21 mouse cellular contexts compared by ENCODE assay signal in the genomic region with DNA sequence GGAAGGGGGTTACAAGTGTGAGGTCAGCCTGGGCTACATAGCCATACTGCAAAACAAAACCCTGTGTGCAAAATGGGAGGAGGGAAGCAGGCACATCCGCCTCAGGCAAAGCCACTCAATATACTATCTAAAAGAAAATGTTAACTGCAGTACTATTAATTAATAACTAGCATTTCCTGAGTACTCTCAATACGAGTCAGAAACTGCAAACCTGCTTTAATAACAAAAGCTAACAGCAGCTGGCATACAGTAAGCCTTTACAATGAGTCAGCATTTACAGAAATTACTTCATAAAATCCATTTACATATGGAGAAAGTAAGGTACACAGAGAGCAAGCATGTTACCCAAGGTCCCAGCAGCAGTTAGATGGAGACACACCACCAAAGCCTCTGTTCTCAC.
DNase-seq lines count a peak whose midpoint lies in the region; ATAC-seq and TF ChIP-seq lines count a peak whose summit lies in the region.
"Had no signal": no experiment of that assay in that cellular context is flagged by ENCODE, and none has a peak within 500 bp of the region (broad histone marks: within the 10 kb centered on the region; RNA-seq: fewer than 3 reads in every experiment).

No protein-coding gene starts in this region.

- no peak for TF ChIP-seq CTCF in CH12.LX (conservative IDR thresholded peaks at IDR 0.05 in 1 of 2, IDR thresholded peaks at IDR 0.05 in 1 of 2; ENCODE audit: low read depth in 2 of 2, low read length in 2 of 2)
- no peak for TF ChIP-seq CTCF in liver, postnatal 0 days (IDR thresholded peaks at IDR 0.05; ENCODE audit: low read depth)

- dilution Hi-C loops in CH12.LX (cut with MboI; ENCODE audit: extremely low pct_ligation_motif_present, extremely low pct_unique_long_range_greater_than_20kb, low sequenced_read_pairs) = no loop called here

- no peak for TF ChIP-seq RAD21 in CH12.LX (IDR thresholded peaks at IDR 0.05; ENCODE audit: low read depth, low read length)

- H3K4me2 ChIP-seq in CH12.LX (ENCODE audit: insufficient read depth, low read depth, poor library complexity, severe bottlenecking) = no peak overlapping the region
- H3K4me2 ChIP-seq in intestine, embryonic 16.5 days (ENCODE audit: low read depth, low read length) = no peak overlapping the region
- H3K4me2 ChIP-seq in liver, postnatal 0 days (ENCODE audit: low read depth, low read length) = no peak overlapping the region
- H3K4me2 ChIP-seq: hindbrain, embryonic 12.5 days; limb, embryonic 12.5 days; lung, embryonic 14.5 days; midbrain, embryonic 13.5 days; stomach, embryonic 15.5 days had no signal

- H3K27ac ChIP-seq in CH12.LX (ENCODE audit: insufficient read depth, low read depth) = no peak overlapping the region
- H3K27ac ChIP-seq in intestine, embryonic 16.5 days (ENCODE audit: low read length) = no peak overlapping the region; the same call in 1 of the 2 replicates
- H3K27ac ChIP-seq in liver, postnatal 0 days (ENCODE audit: low read depth) = 0 out of 2 replicates have a peak overlapping the region, but pooled peaks have one; percentile 16
- H3K27ac ChIP-seq: hindbrain, embryonic 12.5 days; limb, embryonic 12.5 days; midbrain, embryonic 13.5 days; stomach, embryonic 15.5 days had no signal

- H3K27me3 ChIP-seq in CH12.LX (replicated peaks) = no peaks in the 10 kb centered on the region
- H3K27me3 ChIP-seq in intestine, embryonic 16.5 days (replicated peaks; ENCODE audit: control insufficient read depth, insufficient read depth, low read length) = no peaks in the 10 kb centered on the region
- H3K27me3 ChIP-seq in liver, postnatal 0 days (ENCODE audit: insufficient read depth, low read length) = no peaks in the 10 kb centered on the region
- H3K27me3 ChIP-seq: hindbrain, embryonic 12.5 days; limb, embryonic 12.5 days; midbrain, embryonic 13.5 days; stomach, embryonic 15.5 days had no signal

- peak; percentile 45 for ATAC-seq in intestine, embryonic 16.5 days
- ATAC-seq in liver, postnatal 0 days = no peak
- ATAC-seq in cerebellum, adult (ENCODE audit: insufficient number of reproducible peaks, low FRiP score, low TSS enrichment) = no peak
- ATAC-seq: forebrain, embryonic 16.5 days; midbrain, embryonic 13.5 days had no signal

- DNase-seq in kidney, adult 11 months = peak; percentile 34
- no peak for DNase-seq in kidney, adult 18-20 months
- DNase-seq in CH12.LX (ENCODE audit: extremely low read depth) = no peak
- no peak for DNase-seq in liver, postnatal 0 days
- no peak for DNase-seq in embryo, embryonic 10 days (ENCODE audit: low spot score)
- DNase-seq in layer of hippocampus, adult 9-11 months = no peak
- DNase-seq: adrenal gland, postnatal 14 days; cerebellum, postnatal 14 days; lung, embryonic 14.5 days; right cerebral cortex, adult 18-20 months; spleen, adult 18-20 months; thymus, postnatal 4 days had no signal

- no peak overlapping the region for H3K9ac ChIP-seq in CH12.LX (ENCODE audit: insufficient read depth, low read depth)
- H3K9ac ChIP-seq in intestine, embryonic 16.5 days (ENCODE audit: low read depth, low read length) = no peak overlapping the region
- H3K9ac ChIP-seq in liver, postnatal 0 days (replicated peaks) = no peak overlapping the region
- H3K9ac ChIP-seq: hindbrain, embryonic 12.5 days; limb, embryonic 12.5 days; lung, embryonic 14.5 days; midbrain, embryonic 13.5 days; stomach, embryonic 15.5 days had no signal

- H3K36me3 ChIP-seq in CH12.LX (replicated peaks in 1 of 2; ENCODE audit: control insufficient read depth in 1 of 2, insufficient read depth in 1 of 2, low read length in 1 of 2) = peaks cover 0 to 6% of the 10 kb centered on the region in 2 experiments
- no peaks in the 10 kb centered on the region for H3K36me3 ChIP-seq in intestine, embryonic 16.5 days (ENCODE audit: control insufficient read depth, insufficient read depth, low read length)
- H3K36me3 ChIP-seq in liver, postnatal 0 days (replicated peaks; ENCODE audit: insufficient read depth, low read length) = no peaks in the 10 kb centered on the region
- H3K36me3 ChIP-seq: hindbrain, embryonic 12.5 days; limb, embryonic 12.5 days; midbrain, embryonic 13.5 days; stomach, embryonic 15.5 days had no signal

- H3K4me1 ChIP-seq in CH12.LX (ENCODE audit: control insufficient read depth in 1 of 2, insufficient read depth in 2 of 2) = peaks cover 19 to 58% of the 10 kb centered on the region in 2 experiments
- peaks cover 25% of the 10 kb centered on the region for H3K4me1 ChIP-seq in intestine, embryonic 16.5 days (ENCODE audit: control insufficient read depth, insufficient read depth, low read length)
- peaks cover 24% of the 10 kb centered on the region for H3K4me1 ChIP-seq in liver, postnatal 0 days (ENCODE audit: insufficient read depth)

- peaks cover 23% of the 10 kb centered on the region for H3K79me2 ChIP-seq in CH12.LX (replicated peaks; ENCODE audit: control insufficient read depth, extremely low read depth, insufficient read depth, poor library complexity, severe bottlenecking)

- H3K4me3 ChIP-seq in CH12.LX (replicated peaks in 1 of 3; ENCODE audit: low read depth in 2 of 3, low read length in 2 of 3, poor library complexity in 1 of 3) = no peak overlapping the region
- H3K4me3 ChIP-seq in intestine, embryonic 16.5 days (ENCODE audit: low read length) = no peak overlapping the region
- H3K4me3 ChIP-seq in liver, postnatal 0 days (ENCODE audit: low read depth, low read length) = no peak overlapping the region
- H3K4me3 ChIP-seq: erythroblast, embryonic 14.5 days; hindbrain, embryonic 12.5 days; limb, embryonic 12.5 days; midbrain, embryonic 13.5 days; myocyte; stomach, embryonic 15.5 days had no signal

- TF ChIP-seq POLR2A in CH12.LX (IDR thresholded peaks at IDR 0.05; ENCODE audit: low read depth, low read length) = no peak

- no peak for TF ChIP-seq EP300 in CH12.LX (IDR thresholded peaks at IDR 0.05; ENCODE audit: low read length)
- TF ChIP-seq EP300 in liver, postnatal 0 days (IDR thresholded peaks at IDR 0.05; ENCODE audit: low read depth) = no peak

- in situ Hi-C loops in CH12.LX (cut with MboI; ENCODE audit: low pct_ligation_motif_present, low pct_unique_long_range_greater_than_20kb, low sequenced_read_pairs) = no loop called here

- peaks cover 13% of the 10 kb centered on the region for H3K9me3 ChIP-seq in CH12.LX (replicated peaks; ENCODE audit: low read length)
- no peaks in the 10 kb centered on the region for H3K9me3 ChIP-seq in intestine, embryonic 16.5 days (ENCODE audit: control insufficient read depth, low read length)
- no peaks in the 10 kb centered on the region for H3K9me3 ChIP-seq in liver, postnatal 0 days (ENCODE audit: low read length)
- H3K9me3 ChIP-seq: hindbrain, embryonic 12.5 days; limb, embryonic 12.5 days; midbrain, embryonic 13.5 days; stomach, embryonic 15.5 days had no signal

- 52% methylated on average over 2 of the region's 2 CpGs for WGBS in intestine, embryonic 16.5 days
- WGBS in liver, postnatal 0 days (ENCODE audit: insufficient replicate concordance) = 50% methylated on average over 2 of the region's 2 CpGs

TF ChIP-seq in CH12.LX, 34 proteins besides CTCF, POLR2A, EP300 and RAD21:
- TF ChIP-seq MAFK (IDR thresholded peaks at IDR 0.05; ENCODE audit: insufficient replicate concordance, low read length) (peak; percentile 79), USF2 (conservative IDR thresholded peaks at IDR 0.05; ENCODE audit: low read depth, low read length) (no peak)
